Mouse (Mus musculus): ENCODE data around the gene Sync.

GRCm38 (mm10) chr4:129247381-129248242 is 39.8 kb upstream of the Sync start:
- no peak for TF ChIP-seq GATA1 (IDR thresholded peaks at IDR 0.05; ENCODE audit: borderline replicate concordance, low read length)
- no peak for TF ChIP-seq FLI1 (IDR thresholded peaks at IDR 0.05; ENCODE audit: low read length)
